Mouse (Mus musculus): ENCODE results near the gene Stpg3. TPM values are rescaled to one million over a fixed set of nuclear protein-coding genes. Genes with fewer than 3 reads are reported as not detected.

Stpg3 gene
- total and polyA plus RNA-seq, 2 experiments from 2014 or later = not detected

DNA sequence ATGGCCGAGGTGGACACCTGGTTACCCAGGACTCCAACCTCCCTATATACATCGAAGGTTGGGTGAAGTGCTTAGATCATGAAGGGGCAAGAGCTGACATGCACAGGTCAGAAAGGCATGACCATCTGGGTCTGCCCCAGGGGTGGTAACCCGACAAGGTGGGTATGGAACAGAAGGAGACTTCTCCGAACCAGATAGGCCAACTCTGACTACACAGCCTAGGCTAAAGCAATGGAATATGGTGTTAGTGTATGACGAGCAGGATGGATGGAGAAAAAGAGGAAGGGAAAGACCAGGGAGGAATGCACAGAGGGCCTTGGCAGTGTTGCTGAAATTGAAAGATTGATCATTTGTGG, 27.9 kb downstream of the Stpg3 start:
- H3K4me2 ChIP-seq (ENCODE audit: low read depth, low read length) = peak overlapping the region; percentile 76
- H3K9me3 ChIP-seq (ENCODE audit: low read length) = no peaks in the 10 kb centered on the region
- DNase-seq (ENCODE audit: low spot score) (no peak), ATAC-seq (0 out of 2 replicates have a peak, but pooled peaks have one; percentile 15)
- H3K9ac ChIP-seq (replicated peaks; ENCODE audit: low read length) = peak overlapping the region; percentile 59; the same call in 1 of the 2 replicates
- no peaks in the 10 kb centered on the region for H3K36me3 ChIP-seq (ENCODE audit: insufficient read depth, low read length)
- H3K27me3 ChIP-seq (ENCODE audit: insufficient read depth, low read length) = no peaks in the 10 kb centered on the region
- WGBS = 29% methylated on average over 5 of the region's 5 CpGs
- H3K27ac ChIP-seq = no peak overlapping the region
- no peak overlapping the region for H3K4me3 ChIP-seq (ENCODE audit: low read length)
- H3K4me1 ChIP-seq (ENCODE audit: insufficient read depth, low read length) = peaks cover 11% of the 10 kb centered on the region
- no peak for TF ChIP-seq CTCF (IDR thresholded peaks at IDR 0.05; ENCODE audit: low read depth)

DNA sequence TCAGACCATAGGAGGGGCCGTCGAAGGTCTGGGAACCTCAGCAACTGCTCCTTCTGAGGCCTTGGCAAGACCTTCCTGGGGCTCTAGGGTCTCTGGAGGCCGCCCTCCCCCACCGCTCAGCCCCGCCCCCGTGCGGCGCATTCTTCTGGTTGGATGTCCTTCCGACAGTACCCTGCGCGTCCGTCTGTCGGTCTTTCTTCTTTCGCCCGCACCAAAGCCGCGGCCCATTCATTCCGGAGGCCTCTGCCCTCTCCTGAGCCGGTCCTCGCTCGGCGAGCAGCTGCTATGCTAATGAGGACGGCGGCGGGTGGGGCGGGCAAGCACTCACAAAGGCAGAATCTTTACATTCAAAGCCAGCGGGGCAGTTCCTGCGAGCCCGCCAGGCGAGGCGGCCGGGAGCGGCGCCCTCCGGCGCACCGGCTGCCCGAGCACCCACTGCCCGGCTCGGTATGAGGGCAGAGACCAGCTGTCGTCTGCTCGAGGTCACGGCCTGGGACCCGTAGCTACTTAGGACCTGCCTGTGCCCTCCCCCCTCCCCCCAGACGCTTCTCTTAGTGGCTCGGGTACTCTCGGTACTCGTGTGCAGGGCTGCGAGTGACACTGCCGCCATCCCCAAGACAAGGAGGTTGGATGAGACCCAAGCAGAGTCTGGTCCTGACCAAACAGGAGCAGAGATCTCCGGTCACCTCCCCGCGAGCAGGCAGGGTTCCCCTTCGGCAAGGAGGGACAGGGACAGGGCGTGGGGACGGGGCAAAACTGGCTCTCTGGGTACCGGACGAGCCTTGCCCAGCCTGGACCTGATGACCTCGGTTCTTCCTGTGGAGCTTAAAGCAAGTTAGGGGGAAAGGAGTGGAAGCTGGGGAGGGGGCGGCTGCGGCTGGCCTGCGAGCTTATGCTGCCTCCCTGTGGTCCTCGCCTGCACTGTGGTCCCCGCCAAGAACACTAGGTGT, 28.5 kb downstream of the Stpg3 start:
- Histone ChIP-seq H3K36me3 (ENCODE audit: insufficient read depth, low read length) (no peaks in the 10 kb centered on the region), H3K27ac (peak overlapping the region; percentile 80), H3K4me3 (ENCODE audit: low read length) (peak overlapping the region; percentile 42), H3K9ac (replicated peaks; ENCODE audit: low read length) (peak overlapping the region; percentile 59), H3K4me2 (ENCODE audit: low read depth, low read length) (peak overlapping the region; percentile 76), H3K27me3 (ENCODE audit: insufficient read depth, low read length) (no peaks in the 10 kb centered on the region), H3K4me1 (ENCODE audit: insufficient read depth, low read length) (peaks cover 11% of the 10 kb centered on the region), H3K9me3 (ENCODE audit: low read length) (no peaks in the 10 kb centered on the region)
- TF ChIP-seq CTCF (IDR thresholded peaks at IDR 0.05; ENCODE audit: low read depth) = peak; percentile 92
- peak; percentile 74 for ATAC-seq
- under 1% methylated on average over 62 of the region's 64 CpGs for WGBS
- DNase-seq (ENCODE audit: low spot score) = peak; percentile 77

DNA sequence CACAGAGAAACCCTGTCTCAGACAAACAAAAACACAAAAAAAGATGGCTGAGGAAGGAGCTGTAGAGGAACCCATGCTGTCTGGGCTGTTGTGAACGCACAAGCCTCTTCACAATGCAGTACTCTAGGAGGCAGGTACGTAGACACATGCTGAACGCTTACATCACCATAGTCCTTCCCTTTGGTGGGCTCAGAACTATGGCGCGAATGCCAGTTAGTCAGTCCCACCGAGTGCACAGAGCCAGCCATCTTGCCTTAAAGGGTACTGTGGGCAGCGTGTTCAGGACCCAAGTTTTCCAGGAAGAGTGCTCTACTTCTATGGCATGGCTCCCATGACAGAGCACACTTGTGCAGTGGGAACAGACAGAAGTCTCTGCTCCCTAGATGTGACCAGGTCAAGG, 29.9 kb downstream of the Stpg3 start:
- DNase-seq (ENCODE audit: low spot score) (no peak), ATAC-seq (no peak)
- Histone ChIP-seq H3K36me3 (ENCODE audit: insufficient read depth, low read length) (no peaks in the 10 kb centered on the region), H3K4me1 (ENCODE audit: insufficient read depth, low read length) (peaks cover 11% of the 10 kb centered on the region), H3K9me3 (ENCODE audit: low read length) (no peaks in the 10 kb centered on the region), H3K9ac (replicated peaks; ENCODE audit: low read length) (no peak overlapping the region), H3K27me3 (ENCODE audit: insufficient read depth, low read length) (no peaks in the 10 kb centered on the region), H3K4me3 (ENCODE audit: low read length) (no peak overlapping the region), H3K4me2 (ENCODE audit: low read depth, low read length) (no peak overlapping the region), H3K27ac (no peak overlapping the region)
- WGBS = 83% methylated on average over 7 of the region's 7 CpGs
- TF ChIP-seq CTCF (IDR thresholded peaks at IDR 0.05; ENCODE audit: low read depth) = no peak

DNA sequence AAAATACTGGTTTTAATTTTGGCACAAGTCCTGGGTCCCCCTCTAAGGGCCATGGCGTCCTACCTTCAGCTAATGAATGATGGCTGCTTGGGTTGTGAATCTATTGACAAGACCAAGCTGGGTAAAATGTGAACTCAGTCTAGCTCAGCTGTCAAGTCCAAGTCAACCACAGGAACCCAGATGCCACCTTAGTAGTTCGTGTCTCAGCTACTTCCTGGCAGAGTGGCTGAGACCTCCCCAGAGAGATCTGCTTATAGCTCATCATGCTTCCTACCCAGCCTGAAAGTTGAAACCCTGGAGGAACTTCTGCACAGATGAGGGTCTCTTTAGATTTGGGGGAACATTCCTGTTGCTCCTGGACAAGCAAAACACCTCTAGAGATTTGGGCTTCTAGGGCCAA, 31.1 kb downstream of the Stpg3 start:
- Histone ChIP-seq H3K4me1 (ENCODE audit: insufficient read depth, low read length) (peaks cover 11% of the 10 kb centered on the region), H3K36me3 (ENCODE audit: insufficient read depth, low read length) (no peaks in the 10 kb centered on the region), H3K9me3 (ENCODE audit: low read length) (no peaks in the 10 kb centered on the region), H3K27ac (no peak overlapping the region), H3K9ac (replicated peaks; ENCODE audit: low read length) (peak overlapping the region; percentile 1; the same call in 1 of the 2 replicates), H3K4me2 (ENCODE audit: low read depth, low read length) (peak overlapping the region; percentile 69), H3K4me3 (ENCODE audit: low read length) (peak overlapping the region; percentile 72), H3K27me3 (ENCODE audit: insufficient read depth, low read length) (no peaks in the 10 kb centered on the region)
- WGBS = 29% methylated on average over 2 of the region's 2 CpGs
- no peak for TF ChIP-seq CTCF (IDR thresholded peaks at IDR 0.05; ENCODE audit: low read depth)
- ATAC-seq = no peak
- no peak for DNase-seq (ENCODE audit: low spot score)

DNA sequence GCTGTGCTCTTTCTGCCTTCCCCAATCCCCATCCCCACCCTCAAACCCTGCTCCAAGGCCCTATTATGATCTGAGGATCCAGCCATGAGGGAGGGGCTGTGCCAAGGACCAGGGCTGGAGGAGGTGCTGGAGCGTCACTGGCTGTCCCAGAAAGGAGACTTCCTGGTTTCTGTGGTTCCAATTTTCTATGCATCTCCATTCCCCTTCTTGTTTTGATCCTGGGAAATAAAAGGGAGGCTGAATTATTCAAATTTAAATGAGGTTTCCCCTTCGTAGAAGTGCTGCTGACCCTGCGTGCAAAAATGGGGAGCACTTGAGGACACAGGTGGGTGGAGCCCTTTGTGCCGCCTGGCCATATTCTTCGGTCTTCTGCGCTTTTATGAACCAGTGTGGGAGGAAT, 31.8 kb downstream of the Stpg3 start:
- H3K27ac ChIP-seq = no peak overlapping the region
- WGBS = 9% methylated on average over 6 of the region's 6 CpGs
- H3K4me2 ChIP-seq (ENCODE audit: low read depth, low read length) = peak overlapping the region; percentile 69
- no peak for ATAC-seq
- peak overlapping the region; percentile 1; the same call in 1 of the 2 replicates for H3K9ac ChIP-seq (replicated peaks; ENCODE audit: low read length)
- DNase-seq (ENCODE audit: low spot score) = peak; percentile 40
- H3K9me3 ChIP-seq (ENCODE audit: low read length) = no peaks in the 10 kb centered on the region
- H3K27me3 ChIP-seq (ENCODE audit: insufficient read depth, low read length) = no peaks in the 10 kb centered on the region
- no peak for TF ChIP-seq CTCF (IDR thresholded peaks at IDR 0.05; ENCODE audit: low read depth)
- H3K4me1 ChIP-seq (ENCODE audit: insufficient read depth, low read length) = peaks cover 16% of the 10 kb centered on the region
- H3K36me3 ChIP-seq (ENCODE audit: insufficient read depth, low read length) = no peaks in the 10 kb centered on the region
- peak overlapping the region; percentile 72 for H3K4me3 ChIP-seq (ENCODE audit: low read length)

DNA sequence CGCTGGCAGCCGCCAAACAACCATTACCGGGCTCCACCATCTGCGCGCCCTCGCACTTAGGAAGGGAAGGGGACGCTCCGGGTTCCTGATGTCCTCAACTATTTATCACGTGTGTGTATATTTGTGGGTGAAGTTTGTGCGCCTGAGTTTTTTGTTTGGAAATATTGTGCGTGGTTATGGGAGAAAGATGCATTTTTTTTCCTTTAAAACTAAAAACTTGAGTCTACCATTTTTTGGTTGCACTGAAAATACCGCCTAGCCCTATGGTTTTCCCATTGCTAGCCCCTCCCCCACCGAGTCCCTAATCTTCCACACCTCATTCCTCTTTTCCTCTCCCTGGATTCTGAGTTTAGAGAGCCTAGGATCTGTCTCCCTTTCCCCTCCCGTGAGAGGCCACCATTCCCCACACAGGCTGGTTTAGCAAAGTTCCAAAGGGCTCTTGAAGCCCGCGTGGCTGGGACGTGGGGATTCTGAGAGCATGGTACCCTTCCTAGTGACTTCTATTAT, 32.5 kb downstream of the Stpg3 start:
- peaks cover 24% of the 10 kb centered on the region for H3K4me1 ChIP-seq (ENCODE audit: insufficient read depth, low read length)
- TF ChIP-seq CTCF (IDR thresholded peaks at IDR 0.05; ENCODE audit: low read depth) = no peak
- peak overlapping the region; percentile 65 for H3K9ac ChIP-seq (replicated peaks; ENCODE audit: low read length)
- H3K27me3 ChIP-seq (ENCODE audit: insufficient read depth, low read length) = no peaks in the 10 kb centered on the region
- WGBS = 1% methylated on average over 17 of the region's 17 CpGs
- peak; percentile 63 for DNase-seq (ENCODE audit: low spot score)
- peak overlapping the region; percentile 69 for H3K4me2 ChIP-seq (ENCODE audit: low read depth, low read length)
- H3K27ac ChIP-seq = peak overlapping the region; percentile 83
- ATAC-seq = no peak
- H3K4me3 ChIP-seq (ENCODE audit: low read length) = peak overlapping the region; percentile 72
- no peaks in the 10 kb centered on the region for H3K9me3 ChIP-seq (ENCODE audit: low read length)
- H3K36me3 ChIP-seq (ENCODE audit: insufficient read depth, low read length) = no peaks in the 10 kb centered on the region
